Mouse (Mus musculus) lung, postnatal 25 days (tissue): ENCODE data around the gene Noc4l.

Experiments used
- DNase-seq: peaks from one replicate; pipeline ENCODE4 v3.0.0; 2022; ENCODE audit warnings: low spot score

Gene Noc4l

DNA sequence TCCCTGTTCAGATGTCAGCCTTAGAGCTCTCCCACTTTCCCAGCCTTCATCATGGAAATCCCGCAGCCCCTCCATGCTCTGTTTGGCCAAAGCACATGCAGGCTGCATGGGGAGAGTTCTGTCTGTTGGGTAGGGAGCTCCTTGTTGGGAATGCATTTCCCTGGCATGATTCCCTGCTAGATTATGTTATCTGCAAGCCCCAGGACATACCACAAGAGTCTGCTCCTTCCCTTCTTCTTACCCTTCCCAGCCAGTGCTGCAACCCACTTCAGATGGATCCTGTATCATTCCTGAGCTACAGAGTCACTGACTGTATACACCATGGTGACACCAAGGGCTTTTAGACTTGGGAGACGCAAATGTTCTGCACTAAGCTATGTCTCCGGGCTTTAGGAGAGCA lies 43.8 kb downstream of the Noc4l start:
- DNase-seq: no peak

DNA sequence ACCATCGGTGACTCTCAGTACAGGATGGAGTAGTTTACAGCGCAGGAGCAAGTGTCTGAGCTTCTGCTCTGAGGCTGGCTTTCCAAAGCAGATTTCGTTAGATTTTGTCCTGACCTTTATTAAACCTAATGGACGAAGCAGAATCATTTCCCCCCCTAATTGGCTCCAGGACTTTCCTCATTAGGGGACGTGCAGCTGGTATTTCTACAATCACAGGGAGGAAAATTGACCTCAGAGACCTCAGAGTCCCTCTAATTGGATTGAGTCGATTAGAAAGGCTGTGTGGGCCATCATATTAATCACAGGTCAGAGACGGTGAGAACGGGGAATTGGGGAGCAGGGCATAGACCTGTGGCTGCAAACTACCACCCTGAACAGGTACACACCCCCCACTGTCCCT lies 44.3 kb downstream of the Noc4l start:
- DNase-seq: no peak

DNA sequence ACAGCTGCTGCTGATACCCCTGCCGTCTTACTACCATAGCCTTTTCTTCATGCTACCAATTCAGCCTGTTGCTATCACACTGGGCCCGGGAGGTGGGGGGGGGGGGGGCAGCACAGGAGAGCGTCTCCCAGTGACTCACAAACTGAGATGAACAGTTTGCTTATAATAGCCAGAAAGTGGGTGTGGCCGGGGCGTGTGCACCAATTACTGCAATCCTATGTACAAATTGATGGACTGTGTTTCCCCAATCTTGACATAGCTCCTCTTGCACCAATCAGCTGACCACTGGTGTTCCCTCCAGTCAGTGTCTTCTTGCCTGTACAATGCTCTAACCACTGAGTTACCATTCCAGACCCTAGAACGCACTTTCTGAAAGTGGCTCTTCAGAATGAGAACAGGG lies 44.9 kb downstream of the Noc4l start:
- no peak for DNase-seq

DNA sequence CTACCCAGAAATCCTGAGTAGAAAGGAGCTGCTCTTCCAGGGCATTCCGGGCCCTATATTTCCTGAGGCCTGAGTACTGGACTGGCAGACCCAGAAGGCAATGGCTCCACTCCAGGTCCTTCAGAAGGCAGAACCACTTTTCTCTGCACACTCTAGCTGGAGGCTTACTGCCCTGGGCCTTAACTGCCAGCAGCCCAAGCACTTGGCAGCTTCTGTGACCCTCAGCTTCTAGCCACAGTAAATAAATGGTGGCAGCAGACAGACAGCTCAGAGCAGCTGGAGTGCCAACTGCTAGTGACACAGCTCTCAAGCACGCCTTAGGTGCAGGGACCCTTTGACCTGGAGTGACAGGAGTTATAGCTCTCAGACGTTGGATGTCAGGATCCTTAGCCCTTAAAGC lies 45.5 kb downstream of the Noc4l start:
- DNase-seq: peak; percentile 23

DNA sequence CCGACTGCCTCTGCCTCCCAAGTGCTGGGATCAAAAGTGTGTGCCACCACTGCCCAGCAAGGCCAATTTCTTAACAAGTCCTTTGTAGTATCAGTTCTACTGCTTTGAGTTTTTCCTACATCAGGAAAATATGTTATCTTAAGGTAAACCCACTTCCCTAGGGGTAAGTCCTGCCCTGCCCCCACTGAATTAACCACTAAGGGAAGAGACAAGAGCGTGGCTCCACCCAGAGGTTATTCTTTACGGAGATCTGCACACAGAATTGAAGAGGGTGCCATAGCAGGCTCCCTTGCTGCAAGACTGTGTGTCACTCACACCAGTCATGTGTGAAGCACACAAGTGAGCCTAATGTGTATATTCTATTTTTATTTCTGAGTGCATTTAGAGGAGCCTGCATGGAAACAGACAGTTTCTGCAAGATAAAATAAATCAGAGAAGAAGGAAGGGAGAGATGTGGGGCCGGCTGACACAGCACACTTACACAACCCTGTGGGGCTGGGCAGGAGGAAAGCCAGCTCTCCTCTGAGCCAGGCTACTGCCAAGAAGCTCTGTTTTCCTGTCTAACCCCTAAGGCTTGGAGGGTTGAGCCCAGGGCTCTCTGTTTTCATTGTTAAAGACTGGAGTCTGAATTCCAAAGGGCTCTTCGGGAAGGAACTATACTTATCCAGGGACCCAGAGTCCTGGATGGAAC lies 47.5 kb downstream of the Noc4l start:
- no peak for DNase-seq

DNA sequence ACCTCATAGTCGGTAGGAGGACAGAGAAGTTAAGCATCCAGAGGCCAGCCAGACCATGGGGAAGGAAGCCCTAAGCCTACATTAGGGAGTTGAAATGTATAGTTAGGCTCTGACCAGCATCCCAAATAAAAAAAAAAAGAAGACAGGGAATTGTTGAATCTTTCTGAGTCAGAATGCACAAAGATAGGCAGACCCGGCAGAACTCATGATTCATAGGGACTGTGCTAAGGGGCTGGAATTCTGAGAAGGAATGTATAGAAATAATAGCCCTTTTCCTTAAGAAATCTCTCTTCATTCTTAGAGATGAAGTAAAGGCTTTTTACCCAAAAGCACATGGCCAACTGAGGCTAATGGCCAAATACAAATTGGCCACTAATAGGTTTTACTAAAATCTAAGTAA lies 48.9 kb downstream of the Noc4l start:
- no peak for DNase-seq

DNA sequence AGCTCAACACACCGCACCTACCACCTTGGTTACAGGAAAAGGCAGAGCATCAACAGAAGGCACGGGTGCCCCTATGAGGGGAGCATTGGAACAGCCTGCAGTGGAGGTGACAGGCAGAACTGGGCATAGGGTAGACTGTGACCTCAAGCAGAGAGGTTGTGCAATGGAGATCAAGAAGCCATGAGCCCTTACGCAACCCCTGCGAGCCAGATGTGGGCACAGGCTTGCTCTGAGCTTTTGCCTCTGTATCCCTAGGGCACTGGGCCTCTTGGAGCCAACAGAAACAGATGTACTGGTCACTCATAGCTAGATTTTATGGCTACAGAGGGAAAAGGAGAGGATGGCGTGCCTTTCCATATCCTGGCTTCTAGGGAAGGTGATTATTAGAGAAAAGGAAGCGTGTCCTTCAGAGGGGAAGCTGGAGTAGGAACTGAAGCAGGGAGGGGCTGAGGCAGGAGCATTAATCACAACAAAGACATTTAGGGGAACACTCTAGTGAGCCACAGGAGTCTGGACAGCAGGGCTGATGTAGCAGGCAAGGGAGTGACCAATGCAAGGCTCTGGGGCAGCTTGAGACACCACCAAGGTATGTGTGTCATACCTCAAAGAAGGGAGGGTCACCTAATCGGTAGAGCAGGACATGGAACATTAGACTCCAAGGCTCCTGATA lies 50.1 kb downstream of the Noc4l start:
- no peak for DNase-seq
